ENCODE assay signal across 16 mouse cellular contexts in the genomic region with DNA sequence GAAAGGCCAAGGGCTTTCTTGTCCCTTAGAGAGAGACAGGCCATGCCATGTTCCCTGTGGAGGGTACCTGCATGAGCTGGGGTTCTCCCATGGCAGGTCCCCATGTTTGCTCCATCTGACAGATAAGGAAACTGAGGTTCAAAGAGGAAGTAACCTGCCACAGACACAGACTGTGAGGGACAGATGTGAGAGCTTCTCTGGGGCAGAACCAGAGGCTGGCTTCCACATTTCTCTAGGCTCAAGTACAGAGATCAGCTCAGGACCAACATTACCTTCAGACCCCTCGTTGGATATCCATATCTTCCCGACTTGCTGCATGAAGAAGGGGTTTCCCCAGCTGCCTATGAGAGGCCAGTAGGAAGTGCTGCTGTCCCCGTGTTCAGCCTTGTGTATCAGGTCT.
A peak's percentile ranks its signal among the peaks of the same experiment; 100 is the strongest.
DNase-seq lines count a peak whose midpoint lies in the region; ATAC-seq and TF ChIP-seq lines count a peak whose summit lies in the region.
"Had no signal": no experiment of that assay in that cellular context is flagged by ENCODE, and none has a peak within 500 bp of the region (broad histone marks: within the 10 kb centered on the region; RNA-seq: fewer than 3 reads in every experiment).

No protein-coding gene starts in this region.

- no peaks in the 10 kb centered on the region for H3K9me3 ChIP-seq in lung, embryonic 15.5 days
- H3K9me3 ChIP-seq: heart, embryonic 15.5 days; hindbrain, embryonic 12.5 days; limb, embryonic 13.5 days; midbrain, embryonic 12.5 days had no signal

- H3K27me3 ChIP-seq in lung, embryonic 15.5 days, result no peaks in the 10 kb centered on the region
- H3K27me3 ChIP-seq in splenic B cell, adult 2 months (ENCODE audit: control insufficient read depth, insufficient read depth, low read length, poor library complexity, severe bottlenecking), result no peaks in the 10 kb centered on the region
- H3K27me3 ChIP-seq: heart, embryonic 15.5 days; hindbrain, embryonic 12.5 days; limb, embryonic 13.5 days; midbrain, embryonic 12.5 days had no signal

- no peak overlapping the region for H3K9ac ChIP-seq in lung, embryonic 15.5 days
- H3K9ac ChIP-seq: heart, embryonic 15.5 days; hindbrain, embryonic 12.5 days; limb, embryonic 13.5 days; midbrain, embryonic 12.5 days had no signal

- H3K27ac ChIP-seq in lung, embryonic 15.5 days, result peak overlapping the region; percentile 24; the same call in 1 of the 2 replicates
- H3K27ac ChIP-seq in gastrocnemius, adult 2 months, result no peak overlapping the region
- H3K27ac ChIP-seq: hindbrain, embryonic 12.5 days; limb, embryonic 13.5 days; midbrain, embryonic 12.5 days had no signal

- peaks cover 14% of the 10 kb centered on the region for H3K4me1 ChIP-seq in lung, embryonic 15.5 days
- H3K4me1 ChIP-seq: midbrain, embryonic 12.5 days had no signal

- no peak overlapping the region for H3K4me3 ChIP-seq in lung, embryonic 15.5 days
- H3K4me3 ChIP-seq in gastrocnemius, adult 2 months, result no peak overlapping the region
- H3K4me3 ChIP-seq: heart, embryonic 15.5 days; hindbrain, embryonic 12.5 days; limb, embryonic 13.5 days; midbrain, embryonic 12.5 days had no signal

- no peaks in the 10 kb centered on the region for H3K36me3 ChIP-seq in lung, embryonic 15.5 days
- H3K36me3 ChIP-seq in splenic B cell, adult 2 months (ENCODE audit: control insufficient read depth, insufficient read depth, low read length, poor library complexity, severe bottlenecking), result no peaks in the 10 kb centered on the region
- H3K36me3 ChIP-seq: G1E; heart, embryonic 15.5 days; hindbrain, embryonic 12.5 days; limb, embryonic 13.5 days; midbrain, embryonic 12.5 days had no signal

- intact Hi-C loops in gastrocnemius, adult 2 months (cut with DNase I), result no loop called here

- peak; percentile 33 for DNase-seq in CD4-positive, CD25-positive, alpha-beta regulatory T cell, adult 2 months (ENCODE audit: low read depth, low spot score)
- no peak for DNase-seq in lung, postnatal 36 days
- peak; percentile 32 for DNase-seq in splenic B cell, adult 2 months (ENCODE audit: low read depth, low spot score)
- no peak for DNase-seq in cerebellum, adult 11 months
- DNase-seq in gastrocnemius, adult 2 months, result no peak
- DNase-seq: adrenal gland, postnatal 25 days; kidney, adult 11 months; kidney, postnatal 14 days had no signal

- ATAC-seq in CD4-positive, CD25-positive, alpha-beta regulatory T cell, adult 4 months, result no peak
- no peak for ATAC-seq in lung, embryonic 15.5 days (ENCODE audit: borderline replicate concordance, extremely low read depth, low FRiP score, low TSS enrichment)
- peak; percentile 21 for ATAC-seq in granulocyte monocyte progenitor cell, adult 5-6 weeks (replicated peaks; ENCODE audit: poor library complexity, severe bottlenecking)

- 65% methylated on average over 3 of the region's 3 CpGs for WGBS in lung, embryonic 15.5 days

- no peak overlapping the region for H3K4me2 ChIP-seq in lung, embryonic 15.5 days
- H3K4me2 ChIP-seq: heart, embryonic 15.5 days; hindbrain, embryonic 12.5 days; limb, embryonic 13.5 days; midbrain, embryonic 12.5 days had no signal

- TF ChIP-seq CTCF in gastrocnemius, adult 2 months (IDR thresholded peaks at IDR 0.05), result no peak

Comparison
In these comparisons a context has a peak if more than half of its experiments do, and no peak if none do; other contexts are left out.
1. DNase-seq: peak in CD4-positive, CD25-positive, alpha-beta regulatory T cell, adult 2 months (single experiment) and splenic B cell, adult 2 months (single experiment); none in lung, postnatal 36 days (single experiment), cerebellum, adult 11 months (single experiment) and gastrocnemius, adult 2 months (single experiment).